In genomic region chr14:9696004-9696403, GRCm38 (mm10) we compare ENCODE assay signal across 29 mouse cellular contexts.
DNase-seq lines count a peak whose midpoint lies in the region; ATAC-seq and TF ChIP-seq lines count a peak whose summit lies in the region.
"Had no signal": no experiment of that assay in that cellular context is flagged by ENCODE, and none has a peak within 500 bp of the region (broad histone marks: within the 10 kb centered on the region; RNA-seq: fewer than 3 reads in every experiment).

No protein-coding gene starts in this region.

- DNase-seq in midbrain, embryonic 11.5 days (ENCODE audit: low spot score, missing footprints): peak; percentile 86
- no peak for DNase-seq in midbrain, embryonic 10.5 days (ENCODE audit: low spot score)
- peak; percentile 38 for DNase-seq in embryo, embryonic 10.5 days (ENCODE audit: low spot score)
- DNase-seq in stomach, postnatal 0 days (ENCODE audit: low spot score): no peak
- DNase-seq in kidney, adult 18-20 months: no peak
- DNase-seq: adrenal gland, postnatal 14 days; cerebellum, adult 11-12 months; cerebellum, postnatal 10 days; gastrocnemius, postnatal 25 days; heart, adult 11 months; kidney, adult 11 months; kidney, postnatal 25 days; lung, postnatal 4 days; right cerebral cortex, postnatal 25 days; thymus, adult 18-20 months had no signal

- H3K27me3 ChIP-seq in forebrain, embryonic 12.5 days: peaks cover 39% of the 10 kb centered on the region
- H3K27me3 ChIP-seq in forebrain, embryonic 13.5 days: peaks cover 23% of the 10 kb centered on the region
- H3K27me3 ChIP-seq in midbrain, embryonic 11.5 days (ENCODE audit: control insufficient read depth, insufficient read depth, low read length): peaks cover 32% of the 10 kb centered on the region
- H3K27me3 ChIP-seq in midbrain, embryonic 10.5 days (ENCODE audit: low read depth, poor library complexity, severe bottlenecking): peaks cover 74% of the 10 kb centered on the region
- no peaks in the 10 kb centered on the region for H3K27me3 ChIP-seq in stomach, postnatal 0 days (ENCODE audit: control insufficient read depth, insufficient read depth, low read length)
- H3K27me3 ChIP-seq: embryonic facial prominence, embryonic 12.5 days; heart, embryonic 15.5 days; kidney, embryonic 15.5 days; limb, embryonic 12.5 days; megakaryocyte, embryonic 14.5 days; stomach, embryonic 15.5 days had no signal

- H3K4me1 ChIP-seq in forebrain, embryonic 12.5 days: peaks cover 17% of the 10 kb centered on the region
- peaks cover 15% of the 10 kb centered on the region for H3K4me1 ChIP-seq in forebrain, embryonic 13.5 days
- peaks cover 16% of the 10 kb centered on the region for H3K4me1 ChIP-seq in midbrain, embryonic 11.5 days (ENCODE audit: control insufficient read depth, insufficient read depth, low read length)
- H3K4me1 ChIP-seq in midbrain, embryonic 10.5 days: peaks cover 24% of the 10 kb centered on the region
- H3K4me1 ChIP-seq in stomach, postnatal 0 days (replicated peaks; ENCODE audit: control insufficient read depth, insufficient read depth): no peaks in the 10 kb centered on the region
- H3K4me1 ChIP-seq: embryonic facial prominence, embryonic 12.5 days; heart, embryonic 10.5 days; heart, embryonic 15.5 days; kidney, embryonic 15.5 days; megakaryocyte, embryonic 14.5 days; neural tube, embryonic 13.5 days; stomach, embryonic 15.5 days had no signal

- no peak overlapping the region for H3K4me3 ChIP-seq in forebrain, embryonic 12.5 days (replicated peaks)
- no peak overlapping the region for H3K4me3 ChIP-seq in forebrain, embryonic 13.5 days
- H3K4me3 ChIP-seq in midbrain, embryonic 11.5 days (ENCODE audit: low read depth, low read length): no peak overlapping the region
- no peak overlapping the region for H3K4me3 ChIP-seq in midbrain, embryonic 10.5 days
- no peak overlapping the region for H3K4me3 ChIP-seq in stomach, postnatal 0 days (ENCODE audit: low read depth, low read length)
- H3K4me3 ChIP-seq: embryonic facial prominence, embryonic 12.5 days; heart, embryonic 10.5 days; heart, embryonic 15.5 days; kidney, embryonic 15.5 days; left cerebral cortex, adult 2 months; limb, embryonic 12.5 days; megakaryocyte, embryonic 14.5 days; neural tube, embryonic 13.5 days; stomach, embryonic 15.5 days had no signal

- no peaks in the 10 kb centered on the region for H3K36me3 ChIP-seq in forebrain, embryonic 12.5 days (replicated peaks)
- H3K36me3 ChIP-seq in forebrain, embryonic 13.5 days (ENCODE audit: poor library complexity, severe bottlenecking): no peaks in the 10 kb centered on the region
- H3K36me3 ChIP-seq in midbrain, embryonic 11.5 days (ENCODE audit: control insufficient read depth, insufficient read depth, low read length): no peaks in the 10 kb centered on the region
- no peaks in the 10 kb centered on the region for H3K36me3 ChIP-seq in midbrain, embryonic 10.5 days
- no peaks in the 10 kb centered on the region for H3K36me3 ChIP-seq in stomach, postnatal 0 days (ENCODE audit: control insufficient read depth, insufficient read depth, low read length)
- H3K36me3 ChIP-seq: embryonic facial prominence, embryonic 12.5 days; heart, embryonic 10.5 days; heart, embryonic 15.5 days; kidney, embryonic 15.5 days; limb, embryonic 12.5 days; neural tube, embryonic 13.5 days; stomach, embryonic 15.5 days had no signal

- TF ChIP-seq EP300 in stomach, postnatal 0 days (optimal IDR thresholded peaks at IDR 0.05): no peak

- H3K9ac ChIP-seq in forebrain, embryonic 12.5 days: no peak overlapping the region
- no peak overlapping the region for H3K9ac ChIP-seq in forebrain, embryonic 13.5 days
- H3K9ac ChIP-seq in midbrain, embryonic 11.5 days (ENCODE audit: low read length): no peak overlapping the region
- no peak overlapping the region for H3K9ac ChIP-seq in stomach, postnatal 0 days (ENCODE audit: low read length)
- H3K9ac ChIP-seq: embryonic facial prominence, embryonic 12.5 days; heart, embryonic 15.5 days; hindbrain, embryonic 14.5 days; kidney, embryonic 15.5 days; limb, embryonic 12.5 days; neural tube, embryonic 13.5 days; stomach, embryonic 15.5 days had no signal

- H3K9me3 ChIP-seq in forebrain, embryonic 12.5 days: no peaks in the 10 kb centered on the region
- H3K9me3 ChIP-seq in forebrain, embryonic 13.5 days (replicated peaks): no peaks in the 10 kb centered on the region
- H3K9me3 ChIP-seq in midbrain, embryonic 11.5 days (ENCODE audit: control insufficient read depth, low read length): no peaks in the 10 kb centered on the region
- H3K9me3 ChIP-seq in midbrain, embryonic 10.5 days (replicated peaks): no peaks in the 10 kb centered on the region
- no peaks in the 10 kb centered on the region for H3K9me3 ChIP-seq in stomach, postnatal 0 days (ENCODE audit: control insufficient read depth, low read length)
- H3K9me3 ChIP-seq: embryonic facial prominence, embryonic 12.5 days; heart, embryonic 10.5 days; heart, embryonic 15.5 days; kidney, embryonic 15.5 days; limb, embryonic 12.5 days; neural tube, embryonic 13.5 days; stomach, embryonic 15.5 days had no signal

- H3K27ac ChIP-seq in forebrain, embryonic 12.5 days: no peak overlapping the region
- H3K27ac ChIP-seq in forebrain, embryonic 13.5 days: no peak overlapping the region
- no peak overlapping the region for H3K27ac ChIP-seq in midbrain, embryonic 11.5 days (ENCODE audit: low read depth, low read length)
- no peak overlapping the region for H3K27ac ChIP-seq in midbrain, embryonic 10.5 days (replicated peaks)
- H3K27ac ChIP-seq in stomach, postnatal 0 days (replicated peaks): no peak overlapping the region
- H3K27ac ChIP-seq: embryonic facial prominence, embryonic 12.5 days; heart, embryonic 10.5 days; heart, embryonic 15.5 days; hindbrain, embryonic 14.5 days; kidney, embryonic 15.5 days; left cerebral cortex, adult 2 months; limb, embryonic 12.5 days; neural tube, embryonic 13.5 days; stomach, embryonic 15.5 days had no signal

- H3K4me2 ChIP-seq in forebrain, embryonic 12.5 days: no peak overlapping the region
- H3K4me2 ChIP-seq in forebrain, embryonic 13.5 days: no peak overlapping the region
- H3K4me2 ChIP-seq in midbrain, embryonic 11.5 days: no peak overlapping the region
- H3K4me2 ChIP-seq in stomach, postnatal 0 days (replicated peaks; ENCODE audit: low read depth): no peak overlapping the region
- H3K4me2 ChIP-seq: embryonic facial prominence, embryonic 12.5 days; heart, embryonic 15.5 days; hindbrain, embryonic 14.5 days; kidney, embryonic 15.5 days; limb, embryonic 12.5 days; liver, embryonic 11.5 days; neural tube, embryonic 13.5 days; stomach, embryonic 15.5 days had no signal

- ATAC-seq in forebrain, embryonic 12.5 days (ENCODE audit: low FRiP score): peak; percentile 48; the same call in 1 of the 2 replicates
- no peak; the same call in 1 of the 2 replicates for ATAC-seq in forebrain, embryonic 13.5 days
- peak; percentile 54; the same call in 1 of the 2 replicates for ATAC-seq in midbrain, embryonic 11.5 days (ENCODE audit: low FRiP score)
- peak; percentile 53; the same call in 1 of the 2 replicates for ATAC-seq in stomach, postnatal 0 days (ENCODE audit: low FRiP score, low TSS enrichment)
- ATAC-seq: inflammation-experienced regulatory T-cells, adult 6 months had no signal

- no peak for TF ChIP-seq CTCF in stomach, postnatal 0 days (IDR thresholded peaks at IDR 0.05; ENCODE audit: low read depth)

- WGBS in forebrain, embryonic 12.5 days: 19% methylated on average over 4 of the region's 4 CpGs
- whole genome bisulfite sequencing in forebrain, embryonic 13.5 days: 10% methylated on average over 4 of the region's 4 CpGs
- WGBS in midbrain, embryonic 11.5 days: 29% methylated on average over 4 of the region's 4 CpGs
- 31% methylated on average over 4 of the region's 4 CpGs for WGBS in midbrain, embryonic 10.5 days
- 16% methylated on average over 4 of the region's 4 CpGs for WGBS in stomach, postnatal 0 days

Comparison
In these comparisons a context has a peak if more than half of its experiments do, and no peak if none do; other contexts are left out.
1. DNase-seq: peak in midbrain, embryonic 11.5 days (single experiment) and embryo, embryonic 10.5 days (single experiment); none in midbrain, embryonic 10.5 days (single experiment), stomach, postnatal 0 days (single experiment) and kidney, adult 18-20 months (single experiment).